Mouse (Mus musculus) megakaryocyte, embryonic 14.5 days (primary cell): ENCODE data around the gene Srrm1. TPM values are rescaled to one million over a fixed set of nuclear protein-coding genes. Genes with fewer than 3 reads are reported as not detected.

Experiments used
- H3K27me3 ChIP-seq: replicated peaks from 2 replicates; pipeline ENCODE3; 2012; ENCODE audit warnings: inconsistent platforms
- H3K36me3 ChIP-seq: replicated peaks from 2 replicates; pipeline ENCODE3; 2012; ENCODE audit warnings: low read length, inconsistent platforms, mixed read lengths
- H3K4me1 ChIP-seq: 2 replicates; pipeline ENCODE4 v1.6.1; 2012; ENCODE audit warnings: inconsistent platforms
- H3K4me3 ChIP-seq: replicated peaks from 2 replicates; pipeline ENCODE3; 2012; ENCODE audit warnings: moderate library complexity, mild to moderate bottlenecking, inconsistent platforms
- H3K9me3 ChIP-seq: 2 replicates; pipeline ENCODE4 v1.6.1; 2012; ENCODE audit warnings: inconsistent platforms
- FLI1 ChIP-seq: IDR thresholded peaks from 2 replicates; pipeline ENCODE4 v1.6.1; 2012; ENCODE audit warnings: low read length, inconsistent platforms, mixed read lengths
- GATA1 ChIP-seq: IDR thresholded peaks from 3 replicates; pipeline ENCODE4 v1.6.1; 2012; ENCODE audit warnings: mixed read lengths, low read length, inconsistent platforms, borderline replicate concordance
- polyA plus RNA-seq: library from polyadenylated mRNA; stranded (reverse); fragments of >175 nt; gene quantifications from 2 replicates; pipeline ENCODE4 v1.2.3, GENCODE M21; 2012; ENCODE audit warnings: low replicate concordance; ENCODE audit not compliant: insufficient read depth

Gene Srrm1
- polyA plus RNA-seq, 1 experiment: 207 TPM

- TF ChIP-seq FLI1 (no peak), GATA1 (no peak)
Observed at GRCm38 (mm10) chr4:135309726-135310125, 43.4 kb downstream of the Srrm1 start.

GRCm38 (mm10) chr4:135309112-135309659 is 43.9 kb downstream of the Srrm1 start:
- H3K4me3 ChIP-seq: no peak overlapping the region
- H3K27me3 ChIP-seq: no peaks in the 10 kb centered on the region
- peaks cover 87% of the 10 kb centered on the region for H3K4me1 ChIP-seq
- no peaks in the 10 kb centered on the region for H3K9me3 ChIP-seq
- TF ChIP-seq GATA1 (no peak), FLI1 (no peak)
- no peaks in the 10 kb centered on the region for H3K36me3 ChIP-seq

More at GRCm38 (mm10) chr4:135309726-135310125, 43.4 kb downstream of the Srrm1 start:
- Histone ChIP-seq H3K9me3 (no peaks in the 10 kb centered on the region), H3K27me3 (no peaks in the 10 kb centered on the region), H3K4me3 (no peak overlapping the region), H3K36me3 (peaks cover 2% of the 10 kb centered on the region), H3K4me1 (peaks cover 87% of the 10 kb centered on the region)

GRCm38 (mm10) chr4:135306971-135307632 is 46.0 kb downstream of the Srrm1 start:
- H3K9me3 ChIP-seq: no peaks in the 10 kb centered on the region
- TF ChIP-seq GATA1: no peak
- TF ChIP-seq FLI1: no peak
- peak overlapping the region; percentile 12 for H3K4me3 ChIP-seq
- peaks cover 77% of the 10 kb centered on the region for H3K4me1 ChIP-seq
- H3K27me3 ChIP-seq: no peaks in the 10 kb centered on the region
- no peaks in the 10 kb centered on the region for H3K36me3 ChIP-seq

GRCm38 (mm10) chr4:135306533-135306932 is 46.6 kb downstream of the Srrm1 start:
- TF ChIP-seq FLI1: no peak
- H3K27me3 ChIP-seq: no peaks in the 10 kb centered on the region
- H3K36me3 ChIP-seq: peaks cover 2% of the 10 kb centered on the region
- H3K4me3 ChIP-seq: no peak overlapping the region
- peaks cover 79% of the 10 kb centered on the region for H3K4me1 ChIP-seq
- no peaks in the 10 kb centered on the region for H3K9me3 ChIP-seq

GRCm38 (mm10) chr4:135302261-135302660 is 50.9 kb downstream of the Srrm1 start:
- no peaks in the 10 kb centered on the region for H3K27me3 ChIP-seq
- H3K9me3 ChIP-seq: peaks cover 5% of the 10 kb centered on the region; the same call in 1 of the 2 replicates
- H3K4me3 ChIP-seq: no peak overlapping the region
- TF ChIP-seq FLI1: no peak
- TF ChIP-seq GATA1: no peak
- H3K4me1 ChIP-seq: peaks cover 79% of the 10 kb centered on the region
- peaks cover 2% of the 10 kb centered on the region for H3K36me3 ChIP-seq

- Histone ChIP-seq H3K9me3 (peaks cover 5% of the 10 kb centered on the region; the same call in 1 of the 2 replicates), H3K27me3 (no peaks in the 10 kb centered on the region), H3K4me1 (peaks cover 79% of the 10 kb centered on the region), H3K36me3 (peaks cover 2% of the 10 kb centered on the region), H3K4me3 (no peak overlapping the region)
- no peak for TF ChIP-seq GATA1
- no peak for TF ChIP-seq FLI1
Observed at GRCm38 (mm10) chr4:135301166-135301565, 52.0 kb downstream of the Srrm1 start.

- peaks cover 5% of the 10 kb centered on the region; the same call in 1 of the 2 replicates for H3K9me3 ChIP-seq
- peaks cover 2% of the 10 kb centered on the region for H3K36me3 ChIP-seq
- no peaks in the 10 kb centered on the region for H3K27me3 ChIP-seq
- peaks cover 72% of the 10 kb centered on the region for H3K4me1 ChIP-seq
- H3K4me3 ChIP-seq: peak overlapping the region; percentile 1
- no peak for TF ChIP-seq GATA1
- TF ChIP-seq FLI1: no peak
Observed at GRCm38 (mm10) chr4:135300248-135301041, 52.7 kb downstream of the Srrm1 start.

- Histone ChIP-seq H3K4me3 (no peak overlapping the region), H3K9me3 (peaks cover 5% of the 10 kb centered on the region; the same call in 1 of the 2 replicates), H3K27me3 (no peaks in the 10 kb centered on the region), H3K36me3 (peaks cover 2% of the 10 kb centered on the region), H3K4me1 (peaks cover 73% of the 10 kb centered on the region)
- TF ChIP-seq FLI1: no peak
Observed at GRCm38 (mm10) chr4:135298680-135299079, 54.4 kb downstream of the Srrm1 start.

GRCm38 (mm10) chr4:135297931-135298546 is 55.1 kb downstream of the Srrm1 start:
- H3K4me3 ChIP-seq: peak overlapping the region; percentile 62
- peaks cover 79% of the 10 kb centered on the region for H3K4me1 ChIP-seq
- TF ChIP-seq FLI1: no peak
- no peak for TF ChIP-seq GATA1
- peaks cover 5% of the 10 kb centered on the region; the same call in 1 of the 2 replicates for H3K9me3 ChIP-seq
- H3K27me3 ChIP-seq: no peaks in the 10 kb centered on the region
- H3K36me3 ChIP-seq: peaks cover 2% of the 10 kb centered on the region
